Mouse (Mus musculus): ENCODE measurements at regions not wholly inside any gene's neighbourhood (a gene's known extent, or its start where the extent isn't known, plus 50 kb on each side); places are given as distances from the start of the nearest gene placed in this dataset.

DNA sequence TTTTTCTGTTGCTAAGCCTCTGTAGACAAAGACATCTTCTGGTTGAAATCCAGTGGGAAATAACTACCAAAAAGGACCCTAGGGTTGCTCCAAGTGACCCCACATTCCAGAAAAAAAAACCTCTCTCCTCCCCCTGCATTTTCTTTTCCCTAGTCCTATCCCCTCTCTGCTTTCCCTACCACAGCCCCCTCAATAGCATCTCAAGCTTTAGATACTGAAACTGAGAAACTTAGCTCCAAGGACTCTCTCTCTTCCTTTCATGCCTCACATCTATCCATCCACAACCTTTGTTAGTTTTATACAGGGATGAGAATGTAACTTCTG is 207.5 kb upstream of the Ercc4 start:
- H3K27ac ChIP-seq, result no peak overlapping the region
- no peaks in the 10 kb centered on the region; the same call in 1 of the 2 replicates for H3K4me1 ChIP-seq (replicated peaks; ENCODE audit: control insufficient read depth, insufficient read depth, low read length)
- no peak overlapping the region for H3K4me3 ChIP-seq (replicated peaks; ENCODE audit: low read length)
- H3K36me3 ChIP-seq (replicated peaks; ENCODE audit: control insufficient read depth, insufficient read depth), result no peaks in the 10 kb centered on the region
- no peak for DNase-seq (ENCODE audit: low spot score)
- no peaks in the 10 kb centered on the region for H3K27me3 ChIP-seq (ENCODE audit: control insufficient read depth, insufficient read depth, low read length)
- H3K9me3 ChIP-seq (ENCODE audit: control insufficient read depth, low read length), result peaks cover 9% of the 10 kb centered on the region
- no peak for ATAC-seq (ENCODE audit: low FRiP score)
- no peak overlapping the region for H3K4me2 ChIP-seq (replicated peaks)
- no peak overlapping the region for H3K9ac ChIP-seq

DNA sequence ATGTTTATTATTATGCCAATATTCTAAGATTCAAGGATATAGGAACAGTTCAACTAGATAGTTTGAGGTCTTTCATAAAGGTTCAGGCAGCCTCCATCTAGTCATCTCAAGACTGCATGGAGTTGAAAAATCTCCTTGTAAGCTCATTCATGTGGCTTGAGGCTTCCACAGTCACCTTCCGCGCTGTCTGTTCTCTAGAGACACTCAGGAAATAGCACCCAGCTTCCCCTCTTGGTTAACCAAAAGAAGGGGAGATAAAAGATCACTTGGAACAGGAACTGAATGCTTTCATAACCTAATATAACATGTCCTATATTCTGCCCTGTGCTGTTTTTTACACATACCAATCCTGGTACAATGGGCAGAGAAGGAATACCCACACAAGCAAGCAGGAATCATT is 206.3 kb upstream of the Ercc4 start:
- Histone ChIP-seq H3K27ac (no peak overlapping the region), H3K36me3 (replicated peaks; ENCODE audit: control insufficient read depth, insufficient read depth) (no peaks in the 10 kb centered on the region), H3K4me3 (replicated peaks; ENCODE audit: low read length) (no peak overlapping the region), H3K9me3 (ENCODE audit: control insufficient read depth, low read length) (peaks cover 9% of the 10 kb centered on the region), H3K27me3 (ENCODE audit: control insufficient read depth, insufficient read depth, low read length) (no peaks in the 10 kb centered on the region), H3K4me1 (replicated peaks; ENCODE audit: control insufficient read depth, insufficient read depth, low read length) (no peaks in the 10 kb centered on the region; the same call in 1 of the 2 replicates), H3K4me2 (replicated peaks) (no peak overlapping the region), H3K9ac (no peak overlapping the region)
- DNase-seq (ENCODE audit: low spot score) (no peak), ATAC-seq (ENCODE audit: low FRiP score) (no peak)
- WGBS, result 100% methylated on average over 2 of the region's 2 CpGs

DNA sequence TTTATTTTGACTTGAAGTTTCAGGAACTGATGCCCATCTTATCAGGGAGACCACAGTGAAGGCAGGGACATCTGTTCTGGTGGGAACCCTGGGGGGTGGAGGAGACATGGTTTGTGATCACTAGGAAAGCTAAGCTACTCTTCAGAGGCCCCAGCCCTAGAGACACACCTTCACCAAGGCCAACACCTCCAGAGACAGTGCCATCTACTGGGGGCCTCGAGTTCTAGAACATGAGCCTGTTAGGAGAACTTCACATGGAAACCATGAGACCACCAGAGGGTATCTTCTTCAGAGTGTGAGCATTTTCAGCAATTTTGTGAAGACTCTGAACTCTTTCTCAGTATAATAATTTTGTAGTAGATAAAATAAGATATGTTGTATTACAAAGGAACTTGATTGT is 204.5 kb upstream of the Ercc4 start:
- Histone ChIP-seq H3K9ac (no peak overlapping the region), H3K4me1 (replicated peaks; ENCODE audit: control insufficient read depth, insufficient read depth, low read length) (no peaks in the 10 kb centered on the region; the same call in 1 of the 2 replicates), H3K36me3 (replicated peaks; ENCODE audit: control insufficient read depth, insufficient read depth) (no peaks in the 10 kb centered on the region), H3K9me3 (ENCODE audit: control insufficient read depth, low read length) (no peaks in the 10 kb centered on the region), H3K4me3 (replicated peaks; ENCODE audit: low read length) (no peak overlapping the region), H3K27me3 (ENCODE audit: control insufficient read depth, insufficient read depth, low read length) (no peaks in the 10 kb centered on the region), H3K4me2 (replicated peaks) (no peak overlapping the region), H3K27ac (no peak overlapping the region)
- ATAC-seq (ENCODE audit: low FRiP score) (no peak), DNase-seq (ENCODE audit: low spot score) (no peak)
- WGBS, result 68% methylated on average over 1 of the region's 1 CpGs

DNA sequence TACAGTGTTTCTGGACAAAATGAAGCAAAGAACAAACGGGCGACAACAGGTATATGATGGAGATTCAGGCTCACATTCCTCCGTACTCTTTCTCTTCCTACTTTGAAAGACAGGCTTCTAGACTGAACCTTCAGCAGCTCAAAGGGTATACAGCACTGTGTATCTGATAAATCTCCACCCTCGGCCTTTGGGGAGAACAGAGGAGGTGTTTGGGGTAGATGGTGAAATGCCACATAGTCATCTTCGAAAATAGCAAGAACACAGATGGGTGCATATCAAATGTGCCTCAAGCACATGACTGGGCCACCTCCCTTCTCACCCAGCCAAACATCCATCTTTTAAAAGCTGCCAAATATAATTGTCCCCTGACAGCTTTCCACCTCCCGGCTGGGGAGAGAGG is 184.8 kb upstream of the Ercc4 start:
- H3K9ac ChIP-seq, result no peak overlapping the region
- no peaks in the 10 kb centered on the region for H3K9me3 ChIP-seq (ENCODE audit: control insufficient read depth, low read length)
- DNase-seq (ENCODE audit: low spot score), result no peak
- no peak overlapping the region for H3K27ac ChIP-seq
- no peak overlapping the region for H3K4me2 ChIP-seq (replicated peaks)
- H3K4me3 ChIP-seq (replicated peaks; ENCODE audit: low read length), result no peak overlapping the region
- 95% methylated on average over 6 of the region's 6 CpGs for WGBS
- no peak for ATAC-seq (ENCODE audit: low FRiP score)
- H3K4me1 ChIP-seq (replicated peaks; ENCODE audit: control insufficient read depth, insufficient read depth, low read length), result no peaks in the 10 kb centered on the region
- no peaks in the 10 kb centered on the region for H3K27me3 ChIP-seq (ENCODE audit: control insufficient read depth, insufficient read depth, low read length)
- no peaks in the 10 kb centered on the region for H3K36me3 ChIP-seq (replicated peaks; ENCODE audit: control insufficient read depth, insufficient read depth)

DNA sequence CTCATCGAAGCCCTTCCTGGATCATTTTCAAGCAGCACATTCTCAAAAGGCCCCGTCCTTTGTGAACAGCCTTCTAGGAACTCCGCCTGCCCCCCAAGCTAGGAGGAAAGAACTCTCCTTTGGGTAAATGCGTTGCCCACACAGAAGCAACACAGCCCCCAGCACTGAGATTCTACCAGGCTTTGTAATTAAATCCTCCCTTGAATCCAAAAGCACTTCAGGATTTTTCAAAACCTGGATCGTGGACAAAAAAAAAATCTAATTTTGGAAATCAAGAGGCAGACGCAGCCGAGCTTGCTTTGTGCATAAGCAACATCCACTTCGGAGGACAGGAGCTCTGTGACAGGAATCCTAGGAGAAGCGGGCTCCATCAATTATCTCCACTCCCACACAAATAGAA is 183.6 kb upstream of the Ercc4 start:
- no peak for DNase-seq (ENCODE audit: low spot score)
- Histone ChIP-seq H3K9ac (no peak overlapping the region), H3K27me3 (ENCODE audit: control insufficient read depth, insufficient read depth, low read length) (no peaks in the 10 kb centered on the region), H3K4me1 (replicated peaks; ENCODE audit: control insufficient read depth, insufficient read depth, low read length) (no peaks in the 10 kb centered on the region), H3K9me3 (ENCODE audit: control insufficient read depth, low read length) (no peaks in the 10 kb centered on the region), H3K27ac (no peak overlapping the region), H3K4me2 (replicated peaks) (no peak overlapping the region), H3K4me3 (replicated peaks; ENCODE audit: low read length) (no peak overlapping the region), H3K36me3 (replicated peaks; ENCODE audit: control insufficient read depth, insufficient read depth) (no peaks in the 10 kb centered on the region)
- 87% methylated on average over 9 of the region's 9 CpGs for WGBS
- ATAC-seq (ENCODE audit: low FRiP score), result no peak

DNA sequence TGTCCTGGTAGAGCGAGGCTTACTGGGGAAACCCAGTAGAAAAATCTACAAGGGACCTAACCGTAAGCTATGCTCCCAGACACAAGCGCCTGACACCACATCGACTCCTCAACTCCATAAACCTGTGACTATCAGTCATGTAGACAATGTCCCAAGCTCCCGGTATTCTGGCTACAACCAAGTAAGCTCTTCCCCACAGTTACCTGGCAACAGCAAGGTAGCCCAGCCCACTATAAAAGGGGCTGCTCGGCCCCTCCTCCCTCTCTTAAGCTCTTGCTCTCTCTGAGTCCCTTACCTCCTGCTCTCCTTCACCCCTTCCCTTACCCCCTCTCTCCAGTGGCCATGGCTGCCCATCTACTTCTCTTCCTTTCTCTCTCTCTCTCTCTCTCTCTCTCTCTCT is 178.4 kb upstream of the Ercc4 start:
- DNase-seq (ENCODE audit: low spot score) (no peak), ATAC-seq (ENCODE audit: low FRiP score) (no peak)
- no peak overlapping the region for H3K27ac ChIP-seq
- WGBS, result 93% methylated on average over 6 of the region's 6 CpGs
- no peaks in the 10 kb centered on the region for H3K4me1 ChIP-seq (replicated peaks; ENCODE audit: control insufficient read depth, insufficient read depth, low read length)
- H3K4me3 ChIP-seq (replicated peaks; ENCODE audit: low read length), result no peak overlapping the region
- H3K27me3 ChIP-seq (ENCODE audit: control insufficient read depth, insufficient read depth, low read length), result no peaks in the 10 kb centered on the region
- H3K4me2 ChIP-seq (replicated peaks), result no peak overlapping the region
- no peak overlapping the region for H3K9ac ChIP-seq
- no peaks in the 10 kb centered on the region for H3K36me3 ChIP-seq (replicated peaks; ENCODE audit: control insufficient read depth, insufficient read depth)
- no peaks in the 10 kb centered on the region for H3K9me3 ChIP-seq (ENCODE audit: control insufficient read depth, low read length)

DNA sequence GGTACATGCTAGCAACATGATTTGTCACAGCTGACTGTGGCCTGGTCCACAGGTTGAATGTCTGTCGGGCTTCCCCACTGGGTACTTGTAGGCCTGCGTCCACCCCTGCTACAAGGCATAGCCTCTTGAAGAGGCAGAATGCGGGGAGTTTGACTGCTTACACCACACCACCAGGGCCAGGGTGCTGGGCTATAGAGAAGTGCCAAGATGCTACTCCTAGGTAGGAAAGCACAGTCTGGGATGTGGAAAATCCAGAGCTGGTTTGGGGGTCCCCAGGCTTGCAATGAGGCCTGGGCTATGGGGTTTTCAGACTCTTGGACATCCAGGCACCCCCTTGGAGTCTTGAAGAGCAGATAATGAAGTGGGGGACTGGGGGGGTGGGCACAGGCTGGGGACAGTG is 176.5 kb upstream of the Ercc4 start:
- ATAC-seq (ENCODE audit: low FRiP score) (no peak), DNase-seq (ENCODE audit: low spot score) (no peak)
- Histone ChIP-seq H3K4me3 (replicated peaks; ENCODE audit: low read length) (no peak overlapping the region), H3K36me3 (replicated peaks; ENCODE audit: control insufficient read depth, insufficient read depth) (no peaks in the 10 kb centered on the region), H3K4me2 (replicated peaks) (no peak overlapping the region), H3K9ac (no peak overlapping the region), H3K9me3 (ENCODE audit: control insufficient read depth, low read length) (no peaks in the 10 kb centered on the region), H3K4me1 (replicated peaks; ENCODE audit: control insufficient read depth, insufficient read depth, low read length) (no peaks in the 10 kb centered on the region), H3K27ac (no peak overlapping the region), H3K27me3 (ENCODE audit: control insufficient read depth, insufficient read depth, low read length) (no peaks in the 10 kb centered on the region)
- 97% methylated on average over 3 of the region's 3 CpGs for WGBS

DNA sequence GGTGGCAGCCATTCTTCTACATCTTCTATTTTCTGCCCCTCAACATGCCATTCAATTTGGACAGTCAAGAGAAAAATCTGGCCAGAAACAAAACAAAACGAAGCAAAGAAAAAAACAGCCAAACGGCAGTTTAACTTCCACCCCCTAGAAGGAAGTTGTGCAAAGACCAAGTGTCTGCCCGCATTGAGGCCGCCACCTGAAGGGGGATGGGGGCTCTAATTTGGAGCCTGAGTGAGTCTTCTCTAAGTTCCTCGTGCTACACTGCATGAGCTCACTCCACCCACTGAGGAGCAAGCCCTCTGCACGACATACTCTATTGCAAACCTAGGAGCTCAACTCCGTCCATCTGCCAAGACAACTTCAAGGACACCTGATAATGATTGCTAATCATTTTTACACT is 174.9 kb upstream of the Ercc4 start:
- ATAC-seq (ENCODE audit: low FRiP score), result no peak
- no peak for DNase-seq (ENCODE audit: low spot score)
- Histone ChIP-seq H3K4me2 (replicated peaks) (no peak overlapping the region), H3K9ac (no peak overlapping the region), H3K27me3 (ENCODE audit: control insufficient read depth, insufficient read depth, low read length) (no peaks in the 10 kb centered on the region), H3K36me3 (replicated peaks; ENCODE audit: control insufficient read depth, insufficient read depth) (no peaks in the 10 kb centered on the region), H3K9me3 (ENCODE audit: control insufficient read depth, low read length) (no peaks in the 10 kb centered on the region), H3K4me3 (replicated peaks; ENCODE audit: low read length) (no peak overlapping the region), H3K27ac (no peak overlapping the region), H3K4me1 (replicated peaks; ENCODE audit: control insufficient read depth, insufficient read depth, low read length) (no peaks in the 10 kb centered on the region)
- 81% methylated on average over 7 of the region's 7 CpGs for WGBS

DNA sequence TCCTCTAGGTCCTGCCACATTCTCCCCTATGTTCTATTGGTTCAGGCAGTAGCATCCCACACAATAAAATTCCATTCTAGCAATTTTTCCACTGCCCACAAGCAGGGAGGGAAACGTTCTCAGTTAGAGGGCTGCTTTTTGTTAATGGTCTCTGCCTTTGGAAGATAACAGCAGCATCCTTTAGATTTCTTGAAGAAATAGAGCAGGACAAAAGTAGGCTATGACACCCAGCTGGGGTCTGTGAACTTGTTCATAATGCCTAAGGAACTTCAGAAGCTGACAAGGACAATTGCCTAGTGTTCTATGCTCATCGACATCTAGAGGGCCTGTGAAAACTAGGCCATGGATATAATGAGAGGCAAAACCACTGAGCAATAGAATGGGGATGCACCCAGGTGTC is 174.2 kb upstream of the Ercc4 start:
- Histone ChIP-seq H3K36me3 (replicated peaks; ENCODE audit: control insufficient read depth, insufficient read depth) (no peaks in the 10 kb centered on the region), H3K27ac (no peak overlapping the region), H3K4me3 (replicated peaks; ENCODE audit: low read length) (no peak overlapping the region), H3K9ac (no peak overlapping the region), H3K4me2 (replicated peaks) (no peak overlapping the region), H3K9me3 (ENCODE audit: control insufficient read depth, low read length) (no peaks in the 10 kb centered on the region), H3K4me1 (replicated peaks; ENCODE audit: control insufficient read depth, insufficient read depth, low read length) (no peaks in the 10 kb centered on the region), H3K27me3 (ENCODE audit: control insufficient read depth, insufficient read depth, low read length) (no peaks in the 10 kb centered on the region)
- ATAC-seq (ENCODE audit: low FRiP score) (no peak), DNase-seq (ENCODE audit: low spot score) (no peak)
- 46% methylated on average over 2 of the region's 2 CpGs for whole genome bisulfite sequencing

DNA sequence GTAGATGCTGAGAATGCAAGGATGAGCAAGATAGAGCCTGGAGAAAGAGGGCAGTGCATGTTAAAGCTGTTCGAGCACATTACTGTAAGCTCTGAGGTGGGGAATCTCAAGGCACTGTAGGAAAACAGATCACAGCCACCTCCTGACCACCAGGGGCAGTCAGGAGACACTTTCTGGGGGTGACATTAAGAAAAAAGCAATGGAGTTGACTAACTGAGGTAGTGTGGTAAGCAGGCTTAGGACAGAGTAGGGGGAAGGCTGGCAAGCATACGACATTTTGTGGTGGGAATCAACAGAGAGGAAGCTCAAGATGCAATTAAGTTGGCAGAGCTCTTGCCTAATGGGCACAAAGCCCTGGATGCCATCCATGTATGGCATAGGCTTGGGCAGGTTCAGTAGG is 172.9 kb upstream of the Ercc4 start:
- H3K27ac ChIP-seq, result no peak overlapping the region
- ATAC-seq (ENCODE audit: low FRiP score) (no peak), DNase-seq (ENCODE audit: low spot score) (no peak)
- H3K4me2 ChIP-seq (replicated peaks), result no peak overlapping the region
- no peaks in the 10 kb centered on the region for H3K9me3 ChIP-seq (ENCODE audit: control insufficient read depth, low read length)
- H3K4me3 ChIP-seq (replicated peaks; ENCODE audit: low read length), result no peak overlapping the region
- 96% methylated on average over 2 of the region's 2 CpGs for WGBS
- no peak overlapping the region for H3K9ac ChIP-seq
- no peaks in the 10 kb centered on the region for H3K36me3 ChIP-seq (replicated peaks; ENCODE audit: control insufficient read depth, insufficient read depth)
- no peaks in the 10 kb centered on the region for H3K27me3 ChIP-seq (ENCODE audit: control insufficient read depth, insufficient read depth, low read length)
- H3K4me1 ChIP-seq (replicated peaks; ENCODE audit: control insufficient read depth, insufficient read depth, low read length), result no peaks in the 10 kb centered on the region
